Mouse (Mus musculus): ENCODE measurements around the gene Psmg1.
"Not testable (repeated sequence)": the region's sequence is repeated elsewhere in the genome, so short reads cannot be mapped to it uniquely, and the experiment has no call there.

Psmg1 gene

DNA sequence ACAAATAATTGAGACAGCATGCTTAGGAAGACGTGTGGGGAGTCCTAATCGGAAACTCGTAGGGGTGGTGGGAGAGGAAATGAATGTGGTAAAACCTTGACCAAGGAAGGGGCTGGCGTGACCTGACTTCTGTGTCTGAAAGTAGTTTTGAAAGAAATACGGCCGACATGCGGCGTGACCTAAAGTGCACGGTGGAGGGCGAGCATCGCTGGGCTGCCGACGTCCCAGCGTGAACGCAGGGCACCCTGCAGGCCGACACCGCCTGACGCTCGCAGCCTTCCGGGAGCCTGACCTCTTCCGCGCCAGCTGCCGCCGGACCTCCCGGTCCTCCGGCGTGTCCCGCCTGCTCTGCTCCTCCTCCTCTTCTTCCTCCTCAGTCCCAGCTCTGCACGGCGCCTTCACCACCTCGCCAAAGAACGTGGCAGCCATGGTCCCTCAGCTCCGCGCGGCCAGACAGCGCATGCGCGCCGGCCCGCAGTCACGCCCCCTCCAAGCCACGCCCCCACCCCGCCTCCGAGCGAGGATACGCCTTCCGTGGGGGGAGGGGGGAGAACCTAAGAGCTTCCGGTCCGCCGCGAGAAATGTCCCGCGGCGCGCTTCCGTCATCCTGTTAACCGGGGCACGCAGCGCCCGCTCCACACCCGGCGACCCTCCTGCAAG lies at the start of gene Psmg1:
Psmg1 (minus strand) TSS at position 499 of the 660 bp plus-strand sequence.
- ATAC-seq (ENCODE audit: low TSS enrichment): peak; percentile 77

GRCm38 (mm10) chr16:96039538-96039937 lies 48.8 kb upstream of the Psmg1 start:
- no peak for ATAC-seq (ENCODE audit: low TSS enrichment)

DNA sequence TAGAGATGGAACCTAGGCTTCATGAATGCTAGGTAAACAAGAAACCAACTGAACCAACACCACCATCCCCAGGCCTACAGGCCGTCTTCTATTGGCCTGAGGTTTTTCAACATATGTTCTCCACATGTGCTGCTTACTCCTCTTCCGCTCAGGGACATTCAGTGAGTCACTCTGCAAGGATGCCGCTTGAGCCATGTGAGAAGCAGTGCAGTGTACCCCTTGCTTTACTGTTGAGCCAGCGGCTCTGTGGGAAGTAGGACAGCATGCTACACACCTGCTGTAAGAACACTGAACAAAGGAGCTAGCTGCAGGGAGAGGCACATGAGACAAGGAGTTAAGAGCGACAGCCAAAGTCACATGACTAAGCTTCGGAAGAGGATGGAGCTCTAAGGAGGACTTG lies 43.7 kb upstream of the Psmg1 start:
- ATAC-seq (ENCODE audit: low TSS enrichment): peak; percentile 79

DNA sequence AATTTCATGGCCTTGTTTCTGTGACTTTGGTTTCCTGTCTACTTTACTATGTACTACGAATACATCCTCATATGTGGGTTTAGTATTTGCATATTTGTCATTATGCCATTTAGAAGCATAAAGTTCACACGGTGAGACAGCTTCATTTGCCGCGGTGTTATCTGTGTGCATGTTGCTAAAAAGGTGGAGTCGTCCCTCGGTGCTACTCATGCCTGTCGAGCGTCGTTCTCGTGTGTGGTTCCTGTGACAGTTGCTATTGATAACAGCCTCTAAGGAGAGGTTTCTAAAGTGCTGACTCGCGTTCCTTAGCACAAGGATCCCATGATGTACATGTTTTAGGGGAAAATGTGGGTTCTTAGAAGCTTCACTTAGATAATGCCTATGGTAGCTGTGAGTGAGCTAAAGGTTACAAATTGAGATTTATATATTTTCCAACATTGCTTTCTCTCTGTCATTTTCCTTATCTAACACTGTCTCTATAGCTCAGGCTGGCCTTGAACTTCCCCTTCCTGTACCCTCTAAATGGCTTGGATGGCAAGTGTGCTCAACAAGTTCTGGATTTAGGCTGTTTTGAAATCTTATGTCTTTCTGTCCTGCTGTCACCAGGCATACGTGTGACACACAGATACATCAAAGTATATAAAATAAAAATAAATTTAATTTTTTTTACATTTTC lies 41.7 kb upstream of the Psmg1 start:
- no peak for ATAC-seq (ENCODE audit: low TSS enrichment)

DNA sequence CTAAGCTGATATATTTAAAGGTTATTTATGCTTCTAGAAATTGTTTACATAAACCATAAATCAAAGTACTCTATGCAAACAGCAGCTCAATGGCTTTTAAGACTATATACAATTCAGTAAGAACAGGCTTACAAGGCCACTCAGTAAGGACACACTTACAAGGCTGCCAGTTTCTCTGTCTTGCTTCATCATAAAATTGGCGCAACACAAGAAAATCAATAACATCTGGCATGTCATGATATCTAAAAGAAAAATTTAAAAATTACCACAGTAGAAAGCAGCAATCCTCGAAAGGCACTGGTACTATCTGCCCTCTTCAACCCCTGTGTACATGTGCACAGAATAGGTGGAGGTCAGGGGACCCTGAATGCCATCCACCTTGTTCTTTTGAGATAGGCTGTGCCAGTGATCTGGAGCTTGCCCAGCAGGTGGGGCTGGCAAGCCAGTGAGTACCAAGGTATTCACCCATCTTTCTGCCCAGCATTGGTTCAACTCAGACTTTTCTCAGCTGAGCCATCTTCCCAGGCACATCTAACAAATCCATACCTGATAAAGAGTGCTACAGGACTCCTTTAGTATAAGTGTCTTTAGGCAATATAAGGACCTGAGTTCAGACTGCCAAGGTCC lies 39.8 kb upstream of the Psmg1 start:
- ATAC-seq (ENCODE audit: low TSS enrichment): no peak

GRCm38 (mm10) chr16:96026256-96026655 lies 35.5 kb upstream of the Psmg1 start:
- no peak for ATAC-seq (ENCODE audit: low TSS enrichment)

DNA sequence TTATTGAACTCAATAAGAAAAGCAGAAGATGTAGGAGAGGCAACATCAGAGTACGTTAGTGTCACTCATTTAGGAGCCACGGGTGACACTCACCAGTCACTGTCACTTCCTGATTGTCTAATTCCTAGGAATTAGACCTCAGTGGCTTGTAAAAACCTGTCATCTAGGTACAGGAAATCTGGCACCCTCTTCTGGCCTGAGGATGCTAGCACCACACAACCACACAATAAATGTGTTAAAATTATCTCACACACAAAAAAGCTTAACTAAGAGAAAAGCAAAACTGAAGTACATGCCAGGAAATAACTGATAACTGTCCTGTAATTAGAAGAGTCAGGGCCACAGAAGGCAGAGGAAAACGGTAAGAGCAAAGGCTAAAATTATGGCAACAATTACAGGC lies 34.5 kb upstream of the Psmg1 start:
- no peak for ATAC-seq (ENCODE audit: low TSS enrichment)

DNA sequence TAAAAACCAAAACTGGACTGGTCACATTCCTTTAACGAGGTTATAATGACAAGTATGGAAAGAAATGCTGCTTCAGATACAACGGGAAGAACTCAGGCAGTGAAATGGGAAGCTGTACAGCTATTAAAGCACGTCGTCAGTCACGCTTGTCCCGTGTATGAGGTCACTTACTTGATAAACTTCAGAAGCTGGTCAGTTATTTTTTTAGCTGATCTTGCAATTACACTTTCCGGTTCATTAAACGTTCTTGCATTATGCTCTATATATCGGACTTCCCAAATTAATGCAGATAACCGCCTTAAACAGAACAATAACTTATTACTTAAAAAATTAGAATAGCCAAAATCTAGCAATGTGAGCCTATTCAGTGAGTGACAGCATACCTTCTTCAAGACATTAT lies 30.3 kb upstream of the Psmg1 start:
- ATAC-seq (ENCODE audit: low TSS enrichment): no peak

- not testable (repeated sequence) for ATAC-seq (ENCODE audit: low TSS enrichment)
These were observed 18.4 kb upstream of the Psmg1 start for GRCm38 (mm10) chr16:96009124-96009523.

GRCm38 (mm10) chr16:96004278-96004677 lies 13.5 kb upstream of the Psmg1 start:
- not testable (repeated sequence) for ATAC-seq (ENCODE audit: low TSS enrichment)

- ATAC-seq (ENCODE audit: low TSS enrichment): no peak
These were observed 8.5 kb upstream of the Psmg1 start for GRCm38 (mm10) chr16:95999291-95999690.

- no peak for ATAC-seq (ENCODE audit: low TSS enrichment)
These were observed 5.4 kb upstream of the Psmg1 start for GRCm38 (mm10) chr16:95996156-95996555.

GRCm38 (mm10) chr16:95994576-95994975 lies 3.8 kb upstream of the Psmg1 start:
- ATAC-seq (ENCODE audit: low TSS enrichment): peak; percentile 82

- ATAC-seq (ENCODE audit: low TSS enrichment): no peak
These were observed 1.8 kb upstream of the Psmg1 start for GRCm38 (mm10) chr16:95992596-95992995.

- ATAC-seq (ENCODE audit: low TSS enrichment): no peak
These were observed 551 bp upstream of the Psmg1 start for GRCm38 (mm10) chr16:95991122-95991900.

- ATAC-seq (ENCODE audit: low TSS enrichment): no peak
These were observed 5.8 kb downstream of the Psmg1 start for GRCm38 (mm10) chr16:95984911-95985310.

DNA sequence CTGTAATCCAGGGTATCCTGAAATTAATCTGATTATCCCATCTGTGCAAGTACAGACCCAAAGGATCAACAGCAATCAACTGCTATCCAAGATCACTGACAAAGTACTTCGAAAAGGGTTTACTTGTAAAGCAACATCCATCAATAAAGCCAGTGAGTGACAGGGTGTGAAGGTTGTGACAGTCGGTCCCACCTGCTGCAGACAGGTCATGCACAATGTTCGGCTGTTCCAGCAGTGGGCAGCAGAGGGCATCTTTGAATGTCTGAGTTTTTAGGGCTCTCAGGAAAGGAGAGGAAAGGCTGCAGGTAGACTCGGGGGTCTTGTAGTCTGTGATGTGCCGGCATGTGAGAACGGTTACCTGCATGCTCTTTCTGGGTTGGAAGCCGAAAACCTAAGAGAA lies 7.2 kb downstream of the Psmg1 start:
- ATAC-seq (ENCODE audit: low TSS enrichment): no peak

DNA sequence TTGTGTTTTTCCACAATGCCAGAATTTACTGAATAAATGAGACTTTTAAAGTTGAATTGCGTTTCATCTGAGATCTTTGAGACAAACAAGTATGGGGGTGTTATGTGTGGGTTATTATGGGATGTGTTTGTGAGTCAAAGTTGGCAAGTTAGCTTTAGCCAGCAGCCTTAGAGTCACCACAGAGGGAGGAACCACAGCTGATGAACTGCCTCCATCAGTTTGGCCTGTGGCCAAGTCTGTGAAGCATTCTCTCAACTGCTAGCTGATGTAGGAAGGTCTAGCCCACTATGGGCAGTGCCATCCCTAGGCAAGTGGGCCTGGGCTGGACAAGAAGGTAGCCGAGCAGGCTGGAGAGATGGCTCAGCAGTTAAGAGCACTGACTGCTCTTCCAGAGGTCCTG lies 19.9 kb downstream of the Psmg1 start:
- no peak for ATAC-seq (ENCODE audit: low TSS enrichment)

DNA sequence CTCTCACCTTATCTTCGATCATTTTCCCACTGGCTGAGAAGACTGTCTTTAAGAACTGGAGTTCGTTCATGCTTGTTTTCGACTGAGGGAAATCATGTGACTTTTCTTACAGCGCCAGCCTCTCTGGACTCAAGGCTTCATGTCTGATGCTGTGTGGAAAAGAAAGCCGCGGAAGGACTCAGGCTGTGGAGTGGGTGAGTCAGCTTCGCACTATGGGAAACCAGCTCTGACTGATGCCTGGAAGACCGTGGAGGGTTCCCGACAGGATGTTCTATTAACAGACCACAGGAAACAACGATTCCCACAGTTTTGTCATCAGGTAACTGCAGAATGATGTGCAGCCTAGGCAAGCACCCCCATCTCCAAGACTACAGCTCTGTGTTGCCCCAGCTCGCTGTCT lies 23.3 kb downstream of the Psmg1 start:
- peak; percentile 85; the same call in 1 of the 2 replicates for ATAC-seq (ENCODE audit: low TSS enrichment)

- ATAC-seq (ENCODE audit: low TSS enrichment): peak; percentile 50; the same call in 1 of the 2 replicates
These were observed 26.2 kb downstream of the Psmg1 start for GRCm38 (mm10) chr16:95964427-95965023.

GRCm38 (mm10) chr16:95961484-95961883 lies 29.3 kb downstream of the Psmg1 start:
- ATAC-seq (ENCODE audit: low TSS enrichment): not testable (repeated sequence)

GRCm38 (mm10) chr16:95960689-95961088 lies 30.1 kb downstream of the Psmg1 start:
- not testable (repeated sequence) for ATAC-seq (ENCODE audit: low TSS enrichment)
